Mouse (Mus musculus) erythroblast, adult 5-6 weeks (primary cell): ENCODE data around the gene Olfr49. TPM values are rescaled to one million over a fixed set of nuclear protein-coding genes. Genes with fewer than 3 reads are reported as not detected.

ENCODE experiments used
- ATAC-seq: replicated peaks from 2 replicates; pipeline ENCODE4 v1.8.0; 2016; ENCODE audit warnings: moderate number of reproducible peaks, mild to moderate bottlenecking, moderate TSS enrichment, inconsistent platforms; ENCODE audit not compliant: poor library complexity, low FRiP score, severe bottlenecking
- total RNA-seq, 2 experiments: library from RNA; stranded (forward) in 1 of 2; stranded (reverse) in 1 of 2; fragments of 150-400 nt in 1 of 2; fragments of 200-764, 138-1000 nt in 1 of 2; gene quantifications; 2 replicates each; pipeline versions ENCODE4 v1.2.3 to v1.2.4; 2015 to 2017; ENCODE audit warnings: low replicate concordance in 2 of 2

Olfr49 gene
- total RNA-seq, 2 experiments from 2014 or later: not detected

DNA sequence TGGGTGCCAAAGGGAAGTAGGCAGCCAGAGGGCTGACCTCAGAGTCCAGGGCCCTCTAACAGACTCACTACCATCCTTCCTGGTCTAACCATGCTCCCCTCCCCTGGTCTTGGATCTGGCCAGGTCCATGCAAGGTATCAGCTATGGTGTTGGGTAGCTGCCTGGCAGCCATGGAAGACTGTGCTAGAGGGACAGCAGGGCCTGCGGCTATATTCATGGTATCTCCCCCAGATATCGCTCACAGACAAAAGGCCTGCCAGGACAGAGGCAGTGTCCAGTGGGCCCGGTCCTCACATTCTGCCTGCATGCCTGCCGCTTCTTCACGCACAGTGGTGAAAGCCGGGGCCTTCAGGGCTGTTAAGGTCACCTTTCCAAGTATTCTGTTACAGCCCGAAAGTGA is 20.5 kb downstream of the Olfr49 start:
- no peak for ATAC-seq

DNA sequence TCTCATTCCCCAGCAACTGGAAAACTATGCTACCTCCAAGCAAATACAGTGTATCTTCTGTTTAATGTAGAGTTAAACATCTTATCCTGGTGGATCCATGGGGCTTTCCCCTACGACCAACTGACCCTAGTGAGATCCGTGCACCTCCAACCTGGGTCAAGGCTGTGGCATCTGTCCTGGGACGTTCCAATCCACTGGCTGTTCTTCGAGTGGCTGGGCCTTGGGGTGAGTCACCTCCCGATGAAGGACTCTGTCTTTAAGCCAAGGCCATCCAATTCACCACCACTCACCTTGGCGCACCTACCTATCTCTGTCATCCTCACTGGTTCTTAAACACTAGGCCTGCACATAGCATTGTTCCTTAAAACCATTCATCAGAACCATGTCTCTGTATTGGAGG is 21.6 kb downstream of the Olfr49 start:
- ATAC-seq: no peak

DNA sequence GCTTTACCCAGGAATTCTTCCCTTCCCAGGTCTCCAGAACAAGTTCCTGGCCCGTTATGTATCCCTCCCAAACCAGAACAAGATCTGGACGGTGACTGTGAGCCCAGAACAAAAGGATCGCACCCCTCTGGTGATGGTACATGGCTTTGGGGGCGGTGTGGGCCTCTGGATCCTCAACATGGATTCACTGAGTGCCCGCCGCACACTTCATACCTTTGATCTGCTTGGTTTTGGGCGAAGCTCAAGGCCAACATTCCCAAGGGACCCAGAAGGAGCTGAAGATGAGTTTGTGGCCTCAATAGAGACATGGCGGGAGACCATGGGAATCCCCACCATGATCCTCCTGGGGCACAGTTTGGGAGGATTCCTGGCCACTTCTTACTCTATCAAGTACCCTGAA is 22.1 kb downstream of the Olfr49 start:
- no peak for ATAC-seq

DNA sequence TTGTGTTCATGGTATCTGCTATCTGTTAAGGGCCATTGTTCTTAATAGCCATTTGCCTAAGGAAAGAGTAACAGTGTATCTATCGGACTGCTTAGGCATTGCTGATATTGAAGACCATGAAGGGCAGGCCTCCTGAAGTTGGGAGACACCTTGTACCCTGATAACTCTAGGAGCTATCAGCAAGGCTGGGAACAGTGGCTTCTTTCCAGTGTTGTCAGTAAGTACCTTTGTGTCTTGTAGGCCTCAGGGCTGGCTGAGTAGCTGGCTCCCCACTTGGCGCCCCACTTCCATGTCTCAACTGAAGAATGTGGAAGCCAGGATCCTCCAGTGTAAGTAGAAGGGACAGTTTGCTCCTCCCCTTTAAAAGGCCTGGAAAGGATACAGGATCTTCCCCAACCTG is 23.4 kb downstream of the Olfr49 start:
- no peak for ATAC-seq

DNA sequence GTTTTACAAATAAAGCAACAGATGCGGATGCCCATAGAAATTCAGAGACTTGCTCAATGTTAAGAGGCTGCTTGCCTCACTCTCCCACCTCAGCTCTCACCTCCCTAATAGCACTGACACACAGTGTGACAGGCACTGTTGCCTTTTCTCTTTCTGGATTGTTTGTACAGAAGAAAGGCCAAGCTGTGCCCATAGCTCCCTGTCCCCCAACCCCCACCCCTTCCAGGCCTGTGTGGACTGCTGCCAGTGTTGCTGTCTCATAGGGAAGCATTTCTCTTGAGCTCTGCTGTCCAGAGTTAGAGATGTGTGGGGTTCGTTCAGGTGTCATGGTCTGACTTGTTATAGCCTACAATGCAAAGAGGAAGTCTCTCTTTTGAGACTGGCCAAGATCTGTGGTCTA is 24.5 kb downstream of the Olfr49 start:
- no peak for ATAC-seq

DNA sequence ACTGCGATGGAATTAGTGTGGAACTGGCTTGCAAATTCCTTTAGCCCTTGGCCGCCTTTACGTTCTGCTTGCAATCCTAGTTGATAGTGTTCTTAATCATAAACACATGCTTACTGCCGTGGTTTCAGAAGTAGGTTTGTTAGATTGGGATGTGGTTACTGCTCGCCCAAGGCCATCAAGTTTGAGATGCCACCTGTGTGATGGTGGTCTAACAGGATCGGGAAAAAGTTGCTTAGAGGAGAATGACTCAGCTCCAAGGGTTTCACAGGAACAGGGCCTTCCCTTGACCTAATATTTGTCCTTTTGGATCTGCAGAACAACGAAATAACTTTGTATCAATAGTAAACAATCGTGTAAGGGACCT is 25.0 kb downstream of the Olfr49 start:
- peak; percentile 36 for ATAC-seq

DNA sequence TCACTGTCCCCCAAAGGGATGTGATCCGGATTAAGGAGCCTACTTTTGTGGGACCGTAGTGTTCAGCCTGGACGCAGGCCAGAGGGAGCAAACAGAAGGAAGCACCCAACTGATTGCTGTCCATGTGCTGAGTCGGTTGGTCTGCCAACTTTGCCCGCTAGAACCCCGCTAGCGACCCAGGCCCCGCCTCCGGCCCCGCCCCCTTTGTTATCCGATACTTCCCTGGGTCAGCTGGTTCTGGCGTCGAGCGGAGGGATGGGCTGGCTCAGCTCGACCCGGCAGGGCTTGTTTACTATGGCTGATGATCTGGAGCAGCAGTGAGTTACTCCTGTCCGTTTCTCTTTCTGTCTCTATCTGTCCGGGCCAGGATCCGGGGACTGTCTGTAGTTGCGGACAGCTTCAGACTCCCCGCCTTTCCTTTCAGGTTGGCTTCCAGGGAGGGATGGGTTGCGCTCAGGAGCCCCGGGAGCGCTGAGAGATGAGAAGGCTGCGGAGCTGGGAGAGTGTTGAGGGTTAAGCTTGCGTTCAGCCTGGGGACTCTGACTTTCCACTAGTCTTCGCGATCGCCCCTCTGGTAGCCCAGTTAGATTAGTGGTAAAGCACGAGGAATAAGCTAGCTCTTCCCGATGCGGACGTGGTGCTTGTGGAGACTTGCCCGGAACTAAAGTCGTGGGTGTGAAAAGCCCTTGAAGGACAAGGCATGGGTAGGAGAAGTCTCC is 25.6 kb downstream of the Olfr49 start:
- peak; percentile 88 for ATAC-seq

DNA sequence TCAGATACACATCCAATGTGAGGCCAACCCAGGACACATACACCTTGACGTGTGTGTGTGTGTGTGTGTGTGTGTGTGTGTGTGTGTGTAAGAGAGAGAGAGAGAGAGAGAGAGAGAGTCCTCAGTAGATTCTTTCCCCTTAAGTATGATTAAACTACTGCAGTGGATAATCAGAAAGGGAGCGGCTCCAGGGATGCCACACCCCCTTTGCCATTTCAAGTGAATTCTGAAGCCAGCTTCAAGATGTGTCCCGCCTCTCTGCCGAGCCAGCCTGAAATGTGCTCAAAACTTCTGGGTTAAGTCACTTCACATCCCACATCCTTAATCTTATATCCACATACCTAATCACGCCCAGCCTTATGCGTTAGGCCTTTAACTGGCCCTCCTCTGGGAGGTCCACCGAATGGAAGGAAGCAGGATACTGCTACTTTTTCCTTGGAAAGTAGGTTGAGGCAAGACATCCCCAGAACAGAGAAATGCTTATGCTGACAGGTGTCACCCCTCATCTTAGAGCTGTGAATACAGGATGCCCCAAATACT is 26.5 kb downstream of the Olfr49 start:
- 0 out of 2 replicates have a peak, but pooled peaks have one; percentile 7 for ATAC-seq

DNA sequence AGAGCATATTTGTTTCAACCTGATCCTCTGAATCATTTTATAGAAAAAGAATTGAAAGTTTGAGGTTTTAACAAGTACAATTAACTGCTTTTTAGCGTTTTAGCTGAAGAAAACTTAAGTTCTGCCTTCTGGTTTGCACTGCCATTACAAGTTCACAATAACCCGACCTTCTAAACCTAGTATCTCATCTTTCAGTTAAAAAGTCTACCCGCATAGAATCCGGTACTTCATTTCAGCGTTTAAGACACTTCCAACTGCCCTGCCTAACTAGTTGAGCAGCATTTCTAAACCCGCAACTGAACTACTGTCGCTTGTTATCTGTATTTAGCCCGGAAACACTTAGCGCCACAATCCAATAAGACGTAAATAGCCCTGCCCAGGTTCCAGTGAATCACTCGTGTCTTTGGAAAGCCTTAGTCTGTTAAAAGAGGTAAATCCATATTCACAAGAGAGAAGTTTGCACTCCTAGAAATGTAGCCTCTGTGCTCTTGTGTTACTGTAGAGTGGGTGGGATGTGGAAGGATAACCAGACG is 30.0 kb downstream of the Olfr49 start:
- no peak for ATAC-seq

DNA sequence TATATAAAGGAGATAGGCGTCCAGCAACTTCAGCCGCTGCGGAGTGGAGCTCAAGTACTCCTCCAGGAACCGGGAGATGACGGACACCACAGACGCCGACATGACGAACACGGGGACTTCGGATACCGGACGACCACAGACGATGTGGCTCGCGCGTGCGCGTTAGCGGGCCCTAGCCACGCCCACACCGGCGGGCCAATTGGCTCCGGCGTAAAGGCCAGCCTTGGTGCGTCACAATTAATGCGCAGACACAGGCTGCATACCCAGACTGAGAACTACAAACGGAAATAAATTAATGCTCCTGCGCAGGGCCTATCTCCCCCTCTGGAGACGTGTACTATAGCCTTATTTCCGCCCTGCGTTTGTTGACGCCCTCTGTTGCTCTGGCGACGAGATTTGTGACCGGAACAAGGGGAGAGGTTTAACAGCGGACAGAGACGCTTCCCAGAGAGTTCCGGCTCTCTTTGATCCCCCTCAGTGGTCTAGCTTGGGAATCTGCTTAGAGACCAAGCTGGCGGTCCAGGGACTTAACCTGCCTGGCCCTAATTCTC is 30.9 kb downstream of the Olfr49 start, which contains the start of the genes Dad1 and Abhd4:
Gene Dad1, minus strand, starts transcription at position 364 of the 551 bp plus-strand sequence.
Gene Abhd4, plus strand, starts transcription at position 448 of the 551 bp plus-strand sequence.
- ATAC-seq: peak; percentile 90

DNA sequence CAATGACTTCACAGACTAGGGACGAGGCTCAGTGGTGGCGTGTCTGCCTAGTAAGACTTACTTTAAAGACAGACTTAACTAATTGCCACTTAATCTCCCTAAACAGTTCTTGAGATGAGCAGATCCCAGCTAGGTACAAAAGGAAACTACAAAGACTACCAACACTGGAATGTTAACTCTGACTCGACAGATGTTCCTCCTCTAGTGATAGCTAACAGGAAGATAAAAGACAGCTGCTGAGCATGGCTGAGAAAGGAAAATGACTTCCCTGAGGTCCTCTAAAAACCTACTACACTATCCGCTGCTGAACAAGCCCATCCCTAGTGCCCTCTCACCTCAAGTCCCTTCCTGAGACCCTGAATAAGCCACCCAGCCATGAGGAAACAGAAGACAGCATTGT is 34.6 kb downstream of the Olfr49 start:
- no peak for ATAC-seq

DNA sequence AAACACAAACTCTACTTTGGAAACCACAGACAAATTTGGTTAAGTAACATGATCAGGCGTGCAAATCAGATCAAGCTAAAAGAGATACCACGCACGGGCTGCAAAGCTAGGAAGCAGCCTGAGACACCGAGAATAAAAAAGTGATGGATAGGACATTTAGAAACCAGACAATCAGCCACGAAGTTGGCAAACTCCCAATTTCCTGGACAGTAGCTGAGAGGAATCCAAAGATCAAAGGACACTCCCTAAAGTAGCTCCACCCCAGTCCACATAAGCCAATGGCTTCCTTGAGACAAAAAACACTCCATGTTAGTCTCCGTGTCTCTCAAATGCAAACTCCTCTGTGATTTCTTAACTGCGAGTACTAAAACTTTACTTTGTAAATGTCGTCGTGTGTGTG is 35.4 kb downstream of the Olfr49 start:
- ATAC-seq: no peak

DNA sequence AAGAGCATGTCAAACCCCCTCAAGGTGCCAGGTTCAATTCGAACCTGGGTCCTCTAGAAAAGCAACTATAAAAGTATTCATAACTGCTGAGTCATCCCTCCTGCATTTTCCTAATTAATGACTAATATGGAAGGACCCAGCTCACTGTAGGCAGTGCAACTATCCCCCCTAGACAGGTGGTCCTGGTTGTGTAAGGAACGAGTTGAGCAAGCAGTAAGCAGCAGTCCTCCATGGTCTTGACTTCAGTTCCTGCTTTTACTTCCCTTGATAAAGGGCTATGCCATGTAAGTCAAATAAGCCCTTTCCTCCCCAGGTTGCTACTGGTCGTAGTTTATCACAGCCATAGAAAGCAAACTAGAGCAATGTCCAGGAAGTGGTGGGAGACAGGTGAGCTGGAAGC is 38.5 kb downstream of the Olfr49 start:
- ATAC-seq: no peak

DNA sequence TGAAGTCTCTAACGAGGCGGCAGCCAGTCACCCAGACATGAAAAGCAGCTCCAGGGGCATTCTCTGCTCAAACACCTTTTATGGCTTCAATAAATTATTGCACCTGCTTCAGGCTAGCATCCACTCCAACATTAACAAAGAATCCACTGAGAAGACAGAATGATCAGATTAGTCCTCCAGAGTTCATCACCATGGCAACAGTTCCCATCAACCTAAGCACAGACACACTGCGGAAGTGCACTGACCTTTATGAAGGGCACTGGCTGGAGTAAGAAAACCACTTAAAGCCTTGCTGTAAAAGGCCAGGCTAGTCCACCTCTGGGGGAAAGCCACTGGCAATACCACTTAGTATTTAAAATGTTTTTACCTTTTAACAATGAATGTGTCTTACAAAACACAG is 40.6 kb downstream of the Olfr49 start:
- no peak for ATAC-seq

DNA sequence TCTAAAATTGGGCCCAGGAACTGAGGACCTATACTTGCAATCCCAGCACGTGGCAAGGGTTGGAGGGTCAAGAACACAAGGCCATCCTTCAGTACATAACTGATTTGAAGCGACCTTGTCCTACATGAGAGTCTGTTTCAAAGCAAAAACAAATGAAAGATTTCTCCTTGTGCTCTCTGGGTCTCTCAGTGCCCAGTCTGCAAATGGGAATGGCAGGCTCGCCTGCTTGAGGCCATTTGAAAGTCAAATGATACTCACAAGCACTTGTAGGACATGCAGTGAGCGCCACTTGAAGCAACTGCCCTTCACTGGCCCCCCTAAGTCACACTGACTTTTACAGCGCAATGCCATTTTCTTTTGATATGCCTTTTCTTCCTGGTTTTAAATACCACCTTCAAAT is 44.2 kb downstream of the Olfr49 start:
- ATAC-seq: no peak

DNA sequence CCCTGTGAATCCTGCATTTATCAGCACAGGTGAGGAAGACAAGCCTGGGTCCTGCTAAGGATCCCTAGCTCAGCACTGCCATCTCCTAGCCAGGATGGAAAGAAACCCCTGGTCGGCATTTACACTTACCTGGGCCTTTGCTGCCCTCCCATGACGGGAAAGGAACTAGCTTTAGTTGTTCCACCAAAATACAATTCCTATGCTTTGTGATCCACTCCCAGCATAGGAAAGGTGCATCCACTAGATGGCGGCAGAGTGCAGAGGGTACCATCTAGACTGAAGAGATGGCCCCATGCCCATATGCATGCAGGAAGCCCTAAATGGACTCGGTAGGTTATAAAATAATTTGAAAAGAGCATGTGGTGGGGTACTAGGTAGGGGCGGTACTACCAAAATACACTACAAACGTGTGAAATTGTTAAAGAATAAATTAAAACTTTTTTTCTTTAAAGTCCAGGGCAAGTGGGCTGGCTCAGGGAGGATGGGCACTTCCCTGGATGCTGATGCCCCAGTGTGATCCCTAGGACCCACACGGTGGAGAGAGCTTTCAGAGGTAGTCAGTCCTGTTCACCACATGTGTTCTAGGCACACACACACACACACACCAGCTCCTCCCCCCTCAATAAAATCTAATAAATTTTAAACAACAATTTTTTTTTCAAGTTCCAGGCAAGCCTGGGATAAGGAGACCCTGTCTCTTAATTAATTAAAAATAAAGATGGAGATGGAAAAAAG is 45.6 kb downstream of the Olfr49 start:
- ATAC-seq: peak; percentile 83

DNA sequence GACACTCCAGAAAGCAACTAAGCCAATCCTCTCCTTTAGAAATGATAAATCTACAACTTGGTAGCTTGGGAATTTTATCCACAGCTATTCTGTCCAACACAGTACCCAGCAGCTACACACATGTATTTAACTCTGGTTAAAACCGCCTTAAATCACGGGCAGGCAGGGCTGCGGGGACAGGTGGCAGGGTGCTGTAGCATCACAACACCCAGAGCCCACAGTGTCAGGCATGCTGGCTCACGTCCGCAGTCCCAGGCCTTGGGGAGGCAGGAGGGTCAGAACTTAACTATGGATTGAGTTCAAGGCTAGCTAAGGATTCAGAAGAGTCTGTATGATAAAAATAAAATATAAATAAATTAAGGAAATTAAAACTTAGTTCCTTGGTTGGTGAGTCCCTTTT is 47.9 kb downstream of the Olfr49 start:
- no peak for ATAC-seq

DNA sequence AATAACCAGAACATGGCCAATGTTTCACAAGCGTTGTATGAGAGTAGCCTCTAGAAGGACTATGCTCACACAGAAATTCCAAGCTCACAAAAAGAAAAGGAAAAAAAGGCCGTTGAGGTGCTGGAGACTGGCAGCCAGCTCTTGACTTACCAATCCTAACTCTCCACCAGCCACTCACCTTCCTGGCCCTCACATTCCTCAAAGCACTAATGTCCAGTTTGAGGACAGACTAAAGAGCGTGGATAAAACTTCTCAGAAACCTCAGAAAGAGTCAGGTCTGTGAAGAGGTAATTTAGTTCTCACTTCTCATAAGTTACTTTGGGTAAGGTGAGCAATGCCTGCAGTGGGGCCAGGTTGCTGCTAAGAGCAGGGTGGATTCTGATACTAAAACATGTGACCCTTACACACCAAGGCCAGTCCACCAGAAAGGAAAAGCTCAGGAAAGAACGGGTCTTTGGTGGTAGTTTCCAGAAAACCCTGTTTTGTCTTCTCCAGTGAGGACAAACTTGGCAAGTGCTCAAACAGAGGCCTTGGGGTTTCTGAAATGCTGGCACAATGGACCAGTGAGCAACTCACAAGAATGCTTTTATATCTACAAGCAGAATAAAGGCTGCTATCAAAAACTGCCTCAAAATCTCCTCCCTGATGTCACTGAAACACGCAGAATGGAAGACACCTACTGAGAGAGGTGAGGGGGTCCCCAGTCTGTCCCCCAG is 48.8 kb downstream of the Olfr49 start:
- ATAC-seq: no peak

DNA sequence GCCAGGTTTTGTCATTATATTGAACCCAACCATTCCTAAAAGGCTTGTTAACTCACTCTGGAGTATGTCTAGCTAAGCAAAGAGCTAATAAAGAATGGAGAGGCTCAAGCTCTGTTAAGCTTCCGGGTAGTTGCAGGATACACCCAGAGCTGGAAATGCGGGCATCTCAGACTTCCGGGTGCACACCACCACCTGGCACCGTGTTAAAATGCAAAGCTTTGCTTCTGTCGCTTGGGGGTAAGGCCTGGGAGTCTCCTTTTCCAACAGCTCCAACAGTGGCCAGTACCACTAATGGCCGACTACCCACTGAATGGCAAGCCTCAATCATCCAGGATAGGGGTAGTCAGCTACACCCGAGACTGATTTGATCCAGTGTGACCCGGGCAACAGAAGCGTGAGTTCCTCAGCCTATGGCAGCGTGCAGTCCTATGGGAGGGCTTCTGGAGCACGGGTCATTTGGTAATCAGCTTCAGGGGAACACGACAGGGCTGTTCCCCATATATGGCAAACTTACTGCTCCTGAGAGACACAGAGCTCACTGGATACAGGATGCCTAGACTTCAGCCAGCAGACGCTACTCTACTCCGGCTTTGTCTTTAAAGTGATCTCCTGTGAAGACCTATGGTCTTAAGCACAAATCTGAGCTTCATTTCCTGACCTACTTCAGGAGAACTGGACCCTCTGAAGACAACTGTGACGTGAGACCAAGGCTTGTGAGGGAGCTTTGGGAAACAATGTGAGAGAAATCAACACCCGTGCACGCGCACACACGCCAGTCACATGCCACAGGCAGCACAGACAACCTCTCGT is 50.3 kb downstream of the Olfr49 start:
- ATAC-seq: no peak
